Mouse (Mus musculus): ENCODE data around the gene P4htm.

P4htm gene

GRCm38 (mm10) chr9:108577934-108578544 is 19.4 kb downstream of the P4htm start:
- no peak for DNase-seq

DNA sequence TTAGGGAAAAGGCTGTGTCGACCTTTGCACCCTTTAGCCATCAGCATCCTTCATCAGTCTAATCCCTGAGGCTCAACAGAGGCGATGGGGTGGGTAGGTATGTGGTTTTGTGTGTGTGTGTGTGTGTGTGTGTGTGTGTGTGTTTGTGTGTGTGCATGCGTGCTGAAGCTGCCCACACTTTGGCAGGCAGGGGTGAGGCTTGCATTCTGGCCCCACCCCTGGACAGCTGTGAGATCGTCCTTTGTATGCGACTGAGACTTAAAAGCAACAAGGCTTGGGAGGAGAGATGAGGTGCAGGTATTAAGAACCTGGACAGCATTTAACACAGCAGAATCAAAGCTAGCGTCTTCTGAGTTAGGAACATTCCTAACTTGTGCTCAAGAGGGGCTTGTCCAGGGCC is 20.4 kb downstream of the P4htm start:
- DNase-seq, result no peak

DNA sequence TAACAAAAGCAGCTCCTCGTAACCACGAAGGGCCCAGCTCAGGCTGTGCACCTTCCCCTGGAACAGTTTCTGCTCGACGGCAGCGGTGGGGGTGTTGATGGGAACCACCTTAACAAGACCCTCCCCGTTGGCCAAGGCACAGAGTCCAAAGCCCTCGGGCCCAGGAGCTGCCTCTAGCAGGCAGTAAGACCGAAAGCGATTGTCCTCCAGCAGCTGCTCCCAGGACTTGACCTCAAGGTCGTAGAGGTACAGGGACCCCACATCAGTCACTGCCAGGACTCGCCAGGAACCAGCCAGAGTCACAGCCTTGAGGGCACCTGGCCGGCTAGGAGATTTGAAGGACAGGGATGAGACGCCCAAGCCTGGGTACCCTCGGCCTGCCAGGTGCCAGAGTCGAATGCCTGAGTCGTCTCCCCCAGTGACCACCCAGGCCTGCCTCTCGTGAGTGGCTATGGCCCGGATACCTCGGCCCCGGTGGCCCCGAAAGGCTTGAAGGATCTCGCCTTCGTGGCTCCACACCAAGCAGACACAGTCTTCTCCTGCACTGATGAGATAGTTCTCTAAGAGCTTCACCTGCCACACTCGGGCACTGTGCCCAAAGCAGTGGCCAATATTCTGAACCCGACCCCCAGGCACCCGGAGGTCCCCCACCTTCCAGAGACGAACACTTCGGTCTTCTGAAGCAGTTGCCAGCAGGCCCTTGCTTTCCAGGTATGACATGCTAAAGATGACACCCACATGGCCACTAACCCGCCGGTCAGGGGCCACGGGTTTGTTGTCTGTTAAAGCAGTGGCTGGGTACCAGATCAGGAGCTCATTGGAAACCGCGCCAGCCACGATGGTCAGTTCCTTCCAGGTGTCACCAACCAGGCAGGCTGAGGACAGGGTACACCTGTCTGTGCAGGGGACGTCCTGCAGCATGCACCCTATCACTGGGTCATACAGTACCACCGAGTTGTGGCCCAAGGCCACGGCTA is 21.9 kb downstream of the P4htm start:
- DNase-seq, result no peak

- no peak for DNase-seq
These were observed 22.5 kb downstream of the P4htm start for GRCm38 (mm10) chr9:108574921-108575320.

GRCm38 (mm10) chr9:108573774-108574690 is 23.4 kb downstream of the P4htm start:
- DNase-seq, result peak; percentile 63

- no peak for DNase-seq
These were observed 25.1 kb downstream of the P4htm start for GRCm38 (mm10) chr9:108572321-108572720.

DNA sequence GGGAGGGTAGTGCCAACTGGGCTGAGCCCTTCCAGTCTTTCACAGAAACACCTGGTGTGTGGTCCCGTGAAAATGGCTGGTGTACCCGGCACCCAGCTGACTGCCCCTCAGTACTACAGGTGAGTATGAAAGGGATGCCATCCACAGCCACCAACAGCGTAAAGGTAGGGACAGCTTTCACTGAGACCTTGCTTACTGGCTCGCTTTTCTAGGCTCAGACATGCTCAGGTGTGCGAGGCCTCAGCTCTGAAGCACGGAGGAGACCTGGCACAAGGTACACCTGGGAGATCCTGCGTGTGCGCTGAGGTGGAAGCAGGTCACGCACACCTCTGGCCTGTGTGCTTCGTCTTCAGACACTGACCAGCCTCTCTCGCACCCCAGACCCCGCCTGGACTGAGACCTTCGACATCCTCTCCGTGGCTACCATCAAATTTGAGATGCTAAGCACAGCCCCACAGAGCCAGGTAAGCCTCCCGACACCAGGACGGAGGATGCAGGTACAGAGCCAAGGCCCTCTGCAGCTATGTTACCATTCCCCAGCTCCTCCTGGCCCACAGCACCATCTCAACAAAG is 26.0 kb downstream of the P4htm start:
- DNase-seq, result no peak

- peak; percentile 90 for DNase-seq
These were observed 27.1 kb downstream of the P4htm start for GRCm38 (mm10) chr9:108570207-108570896.

DNA sequence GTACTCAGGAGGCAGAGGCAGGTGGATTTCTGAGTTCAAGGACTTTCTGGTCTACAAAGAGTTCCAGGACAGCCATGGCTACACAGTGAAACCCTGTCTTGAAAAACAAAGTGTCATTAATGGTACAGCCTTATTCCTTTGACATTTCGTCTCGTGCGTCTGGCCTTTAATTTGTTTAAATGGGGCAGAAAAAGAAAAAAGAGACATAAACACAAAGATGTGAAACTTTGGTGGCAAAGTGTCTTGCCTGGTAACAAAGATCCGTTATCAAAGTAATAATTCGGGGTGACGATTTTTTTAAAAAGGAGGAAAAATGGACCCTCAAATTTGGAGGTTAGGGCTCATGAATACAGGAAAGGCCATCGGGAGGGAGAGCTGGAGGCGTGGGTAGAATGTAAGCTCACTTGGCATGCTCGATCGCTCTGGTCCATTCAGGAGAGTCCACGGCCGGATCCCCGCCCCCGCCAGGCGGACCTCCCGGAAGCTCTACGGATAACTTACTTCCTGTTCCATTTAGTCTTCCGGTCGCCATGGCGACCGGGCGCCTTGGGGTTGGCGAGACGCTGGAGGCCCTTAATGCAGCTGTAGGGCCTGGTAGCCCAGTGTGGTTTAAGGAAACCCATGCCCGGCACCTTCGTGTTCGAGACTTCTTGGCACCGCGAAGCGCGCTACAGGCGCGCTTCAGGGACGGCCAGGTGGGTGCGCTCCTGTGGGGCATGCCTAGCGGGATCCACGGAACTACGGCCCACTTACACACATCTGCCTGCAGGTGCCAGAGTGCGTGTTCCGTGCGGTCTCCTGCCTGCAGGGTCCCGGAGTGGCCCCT is 27.9 kb downstream of the P4htm start, which contains the start of gene Dalrd3:
Gene Dalrd3, plus strand, starts transcription at position 506 of the 826 bp plus-strand sequence.
- DNase-seq, result peak; percentile 86

GRCm38 (mm10) chr9:108568511-108568921 is 29.0 kb downstream of the P4htm start:
- DNase-seq, result no peak

GRCm38 (mm10) chr9:108567931-108568419 is 29.5 kb downstream of the P4htm start:
- no peak for DNase-seq

DNA sequence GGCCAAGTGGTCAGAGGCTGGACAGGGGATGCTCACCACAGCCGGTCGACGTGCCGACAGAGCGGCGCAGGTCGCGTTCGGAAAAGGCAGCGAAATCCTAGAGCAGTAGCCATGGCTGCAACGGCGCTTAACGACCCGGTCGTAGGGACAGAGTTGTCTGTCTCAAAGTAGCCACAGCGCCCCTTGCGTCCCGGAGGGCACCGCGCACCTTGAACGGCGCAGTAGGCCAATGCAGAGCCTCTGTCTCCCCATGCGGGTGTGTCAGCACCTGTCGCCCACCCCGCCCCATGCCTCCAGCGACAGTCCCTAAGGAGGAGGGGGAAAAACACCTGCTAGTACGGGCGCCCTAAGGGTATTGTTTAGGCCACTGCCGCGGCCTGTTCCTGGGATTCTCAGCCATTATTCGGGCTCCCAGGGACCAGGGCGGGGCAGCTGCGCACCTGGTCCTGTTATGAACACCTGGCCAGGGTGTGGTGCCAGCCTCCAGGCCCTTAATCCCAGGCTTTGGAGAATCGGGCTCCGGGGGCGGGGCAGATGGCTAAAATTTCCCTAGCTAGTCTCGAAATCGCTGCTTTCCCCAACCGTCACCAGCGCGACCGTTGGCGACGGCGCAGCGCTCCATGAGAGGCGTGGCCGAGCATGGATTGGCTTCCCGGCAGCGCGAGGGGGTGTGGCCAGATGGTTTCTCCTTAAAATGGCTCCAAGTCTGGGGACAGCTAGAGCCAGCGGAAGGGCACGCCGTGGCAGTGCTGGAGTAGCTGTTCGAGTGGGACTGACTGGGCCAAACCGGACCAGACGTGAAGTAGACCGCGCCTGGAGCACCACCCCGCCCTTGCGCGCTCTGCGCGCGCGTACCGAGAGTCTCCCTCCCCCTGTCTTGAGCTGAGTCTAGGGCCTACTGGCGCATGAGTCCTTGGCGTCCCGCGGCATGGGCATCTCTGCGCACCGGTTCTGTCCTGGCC is 30.4 kb downstream of the P4htm start, which contains the start of gene Ndufaf3:
Gene Ndufaf3, minus strand, starts transcription at position 620 of the 962 bp plus-strand sequence.
- DNase-seq, result peak; percentile 96

GRCm38 (mm10) chr9:108565881-108566814 is 31.3 kb downstream of the P4htm start:
- DNase-seq, result no peak

DNA sequence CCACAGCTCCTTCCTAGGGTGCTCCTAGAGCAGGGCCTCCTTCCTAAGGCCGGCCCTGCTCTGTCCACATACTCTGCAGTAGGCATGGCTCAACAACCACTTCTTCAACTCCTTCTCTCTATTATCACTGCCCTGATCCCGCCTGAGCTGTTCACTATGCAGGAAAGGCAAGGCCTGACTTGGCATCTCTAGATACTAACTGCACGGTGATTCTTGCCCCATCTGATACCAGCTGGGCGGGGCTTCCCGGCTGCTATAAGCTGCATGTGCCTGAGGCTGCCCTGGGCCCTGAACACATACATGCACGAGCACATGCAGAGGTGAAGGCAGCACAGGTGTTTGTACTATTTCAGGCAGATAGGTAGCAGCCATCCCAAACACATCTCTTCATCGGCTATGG is 33.3 kb downstream of the P4htm start:
- DNase-seq, result no peak

- no peak for DNase-seq
These were observed 33.8 kb downstream of the P4htm start for GRCm38 (mm10) chr9:108563671-108564070.

GRCm38 (mm10) chr9:108560227-108560841 is 37.1 kb downstream of the P4htm start, which contains the start of gene Impdh2:
TSS of gene Impdh2 (plus strand) at chr9:108560286.
- peak; percentile 90 for DNase-seq

GRCm38 (mm10) chr9:108559169-108559568 is 38.3 kb downstream of the P4htm start:
- DNase-seq, result no peak

- no peak for DNase-seq
These were observed 50.6 kb downstream of the P4htm start for GRCm38 (mm10) chr9:108546875-108547274.

Measured in right cerebral cortex, postnatal 14 days (tissue).